Mouse (Mus musculus) hematopoietic stem cell, adult 5-6 weeks (primary cell): ENCODE data around the gene Sik1. TPM values are rescaled to one million over a fixed set of nuclear protein-coding genes. Genes with fewer than 3 reads are reported as not detected.

Experiments
- ATAC-seq, 2 experiments: fragments of 125-278 bp in 1 of 2; replicated peaks in 1 of 2; 2 replicates each; pipeline ENCODE4 v1.8.0; 2016 to 2017; ENCODE audit warnings: inconsistent platforms in 2 of 2, mild to moderate bottlenecking in 2 of 2, moderate number of reproducible peaks in 2 of 2, low read depth in 1 of 2, moderate TSS enrichment in 1 of 2; ENCODE audit not compliant: low FRiP score in 2 of 2, poor library complexity in 2 of 2, severe bottlenecking in 2 of 2, insufficient read depth in 1 of 2, low TSS enrichment in 1 of 2
- total RNA-seq: library from RNA; stranded (forward); fragments of 172-1452, 232-1000 nt; gene quantifications from 2 replicates; pipeline ENCODE4 v1.2.3, GENCODE M21; 2017

Sik1 gene
- total RNA-seq, 1 experiment from 2014 or later: 203 TPM

- ATAC-seq: no peak
Observed at GRCm38 (mm10) chr17:31862136-31862535, 6.5 kb upstream of the Sik1 start.

DNA sequence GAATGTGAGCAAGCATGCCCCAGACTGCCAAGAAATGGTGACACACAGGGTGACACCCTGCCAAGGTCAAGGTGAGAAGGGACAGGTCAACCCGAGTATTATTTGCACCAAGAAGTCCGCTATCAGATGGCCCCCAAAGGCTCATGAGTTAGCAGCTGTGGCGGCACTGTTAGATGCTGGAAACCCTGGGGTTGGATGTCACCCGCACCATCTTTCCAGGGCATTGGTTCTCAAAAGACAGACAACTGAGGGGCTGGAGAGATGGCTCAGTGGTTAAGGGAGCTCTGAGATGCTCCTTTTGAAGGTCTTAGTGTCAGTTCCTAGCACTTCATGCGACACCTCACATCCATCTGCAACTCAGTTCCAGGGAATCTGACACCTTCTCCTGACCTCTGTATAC, 6.1 kb upstream of the Sik1 start:
- no peak for ATAC-seq

- no peak for ATAC-seq
Observed at GRCm38 (mm10) chr17:31860856-31861255, 5.3 kb upstream of the Sik1 start.

- no peak for ATAC-seq
Observed at GRCm38 (mm10) chr17:31859367-31859766, 3.8 kb upstream of the Sik1 start.

DNA sequence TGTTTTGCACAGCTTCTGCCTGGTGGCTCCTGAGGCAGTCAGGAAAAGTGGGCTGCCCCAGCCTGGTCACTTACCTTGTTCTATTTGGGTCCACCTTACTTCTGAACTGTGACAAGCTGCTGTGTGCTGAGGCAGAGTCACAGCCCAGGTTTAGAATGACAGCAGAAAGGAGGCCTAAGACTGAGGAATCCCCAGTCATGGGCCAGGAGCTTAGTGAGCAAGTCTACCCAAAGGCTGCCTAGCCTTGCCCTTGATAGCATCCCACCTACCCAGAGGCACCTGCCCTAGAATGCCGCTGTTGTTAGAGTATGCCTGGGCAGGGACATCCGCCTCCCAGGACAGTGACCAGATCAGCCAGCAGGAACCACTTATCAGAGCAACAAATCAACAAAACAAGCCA, 3.2 kb upstream of the Sik1 start:
- ATAC-seq: no peak

DNA sequence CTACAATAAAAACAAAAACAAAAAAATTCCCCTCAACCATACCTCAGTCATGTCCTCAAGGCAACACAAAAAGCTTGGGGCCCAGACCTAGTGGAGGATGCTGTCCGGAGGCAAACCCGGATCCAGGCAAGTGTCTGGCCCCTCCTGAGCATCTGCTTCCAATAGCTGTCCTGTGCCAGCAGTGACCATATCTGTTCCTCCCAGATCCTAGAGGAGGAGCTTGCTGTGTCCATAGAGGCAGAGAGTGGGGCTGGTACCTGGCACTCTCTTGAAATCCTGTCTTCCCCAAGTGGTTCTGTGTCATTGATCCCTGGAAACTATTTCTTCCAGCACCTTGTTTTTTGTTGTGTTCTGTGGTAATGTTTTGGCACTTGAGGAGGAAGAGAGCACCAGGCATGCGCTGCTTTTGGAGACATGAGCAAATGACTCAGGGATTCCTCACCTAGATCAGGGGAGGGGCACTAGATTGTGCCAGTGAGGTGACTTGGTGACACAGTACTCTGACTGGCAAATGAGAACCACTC, 2.4 kb upstream of the Sik1 start:
- ATAC-seq: no peak

DNA sequence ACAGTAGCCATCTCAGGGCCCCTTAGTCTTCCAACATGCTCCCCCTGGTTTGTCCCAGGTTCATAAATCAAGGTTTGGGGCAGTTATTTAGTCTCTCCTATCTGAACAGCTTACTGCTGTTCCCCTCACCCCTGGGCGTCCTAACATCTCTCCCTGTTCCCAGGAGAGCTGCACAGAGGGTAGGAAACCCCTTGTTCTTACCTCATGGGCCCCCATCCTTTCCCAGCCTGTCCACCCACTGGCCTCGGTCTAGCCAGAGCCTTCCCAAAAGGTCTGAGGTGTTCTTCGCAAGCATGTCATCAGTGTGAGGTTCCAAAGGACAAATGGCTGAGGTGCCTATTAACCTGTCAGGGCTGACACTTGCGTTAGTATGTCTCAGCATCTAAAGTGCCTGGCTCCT, 1.6 kb upstream of the Sik1 start:
- no peak for ATAC-seq

GRCm38 (mm10) chr17:31856519-31857160, 1.0 kb upstream of the Sik1 start:
- ATAC-seq: peak; percentile 8 to 29

GRCm38 (mm10) chr17:31854770-31855596, 621 bp downstream of the Sik1 start:
- peak in 1 of 2 experiments; percentile 5; a peak in 1 of 4 replicates for ATAC-seq

GRCm38 (mm10) chr17:31853448-31854188, 2.0 kb downstream of the Sik1 start:
- no peak; a peak in 1 of 4 replicates for ATAC-seq

- no peak for ATAC-seq
Observed at GRCm38 (mm10) chr17:31852782-31853447, 2.7 kb downstream of the Sik1 start.

- ATAC-seq: no peak
Observed at GRCm38 (mm10) chr17:31851816-31852476, 3.7 kb downstream of the Sik1 start.

DNA sequence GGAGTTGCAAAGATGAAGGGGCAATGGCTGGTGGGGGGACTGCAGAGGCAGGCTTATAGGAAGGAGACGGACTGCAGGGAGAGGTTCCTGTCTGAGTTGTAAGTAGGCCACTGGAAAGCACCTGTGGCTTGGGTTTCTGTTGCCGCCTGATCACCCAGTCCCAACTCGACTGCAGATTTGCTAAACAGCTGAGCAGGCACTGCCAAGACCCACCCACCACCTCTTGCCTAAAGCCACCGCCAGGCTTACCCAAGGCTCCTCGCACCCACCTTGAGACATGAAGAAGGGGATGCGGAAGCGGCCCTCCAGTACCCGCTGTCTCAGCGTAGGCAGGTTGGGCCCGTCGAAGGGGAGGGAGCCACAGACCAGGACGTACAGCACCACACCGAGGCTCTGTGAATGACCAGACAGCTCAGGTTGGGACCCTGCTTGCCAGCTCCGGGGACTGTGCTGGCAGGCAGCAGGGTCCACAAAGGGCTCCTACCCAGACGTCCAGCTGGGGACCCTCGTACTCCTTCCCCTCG, 5.1 kb downstream of the Sik1 start:
- ATAC-seq: no peak

GRCm38 (mm10) chr17:31846970-31847369, 8.6 kb downstream of the Sik1 start:
- ATAC-seq: no peak

DNA sequence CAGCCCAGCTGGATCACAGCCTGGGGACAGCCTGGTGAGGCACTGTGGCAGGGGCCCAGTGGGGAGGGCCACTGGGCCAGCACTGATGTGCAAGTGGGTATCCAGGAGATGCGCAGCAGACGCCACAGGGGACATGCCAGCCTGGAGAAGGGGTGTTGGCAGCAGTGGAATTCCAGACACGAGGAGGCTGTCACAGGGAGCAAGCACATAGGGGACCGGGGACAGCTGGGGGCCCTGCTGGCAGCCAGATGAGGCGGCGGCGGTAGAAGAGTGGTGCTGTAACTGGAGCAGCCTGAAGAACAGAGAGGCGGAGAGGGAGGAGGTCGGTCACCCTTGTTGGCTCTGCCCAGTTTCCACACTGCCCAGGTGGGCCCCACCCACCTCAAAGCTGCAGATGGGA, 9.3 kb downstream of the Sik1 start:
- no peak for ATAC-seq

GRCm38 (mm10) chr17:31843891-31844290, 11.7 kb downstream of the Sik1 start:
- no peak for ATAC-seq
